Mouse (Mus musculus) midbrain, embryonic 10.5 days (tissue): ENCODE data around the gene Gfer. TPM values are rescaled to one million over a fixed set of nuclear protein-coding genes. Genes with fewer than 3 reads are reported as not detected.
"Not testable (repeated sequence)": the region's sequence is repeated elsewhere in the genome, so short reads cannot be mapped to it uniquely, and the experiment has no call there.

Source experiments
- DNase-seq: peaks from one replicate; pipeline ENCODE4 v3.0.0-alpha.2; 2017; ENCODE audit warnings: low spot score
- H3K27ac ChIP-seq: fragments of 300-500 bp; sonication (generic); replicated peaks from 2 replicates; pipeline ENCODE4 v1.5.1; 2016; ENCODE audit warnings: mild to moderate bottlenecking
- H3K27me3 ChIP-seq: fragments of 300-500 bp; sonication (generic); 2 replicates; pipeline ENCODE4 v1.6.1; 2016; ENCODE audit warnings: low read depth, mild to moderate bottlenecking; ENCODE audit not compliant: poor library complexity, severe bottlenecking
- H3K36me3 ChIP-seq: fragments of 300-500 bp; sonication (generic); 2 replicates; pipeline ENCODE4 v1.6.1; 2016; ENCODE audit warnings: mild to moderate bottlenecking, moderate library complexity
- H3K4me1 ChIP-seq: fragments of 300-500 bp; sonication (generic); 2 replicates; pipeline ENCODE4 v1.6.1; 2016
- H3K4me3 ChIP-seq: fragments of 300-500 bp; sonication (generic); 2 replicates; pipeline ENCODE4 v1.5.1; 2016; ENCODE audit warnings: mild to moderate bottlenecking, moderate library complexity
- H3K9me3 ChIP-seq: fragments of 300-500 bp; sonication (generic); replicated peaks from 2 replicates; pipeline ENCODE4 v1.6.1; 2016; ENCODE audit warnings: mild to moderate bottlenecking
- WGBS: fragments of 180-500 bp; shearing (Covaris S2); methylation state at CpG from one replicate; pipeline ENCODE4 v1.1.7; 2016; 5-methylcytosine and 5-hydroxymethylcytosine counted together
- polyA plus RNA-seq: library from polyadenylated mRNA; unstranded; fragments of >200 nt; fragmentation: Nextera tagmentation; extraction: Ambion mirVana; gene quantifications from 2 replicates; pipeline ENCODE4 v1.2.1, GENCODE M21; 2016

Gfer gene
- polyA plus RNA-seq, 1 experiment from 2014 or later = 58.5 TPM

- DNase-seq = no peak
- H3K4me1 ChIP-seq = peaks cover 34% of the 10 kb centered on the region
- WGBS = 82% methylated on average over 5 of the region's 5 CpGs
- H3K9me3 ChIP-seq = no peaks in the 10 kb centered on the region
- no peaks in the 10 kb centered on the region for H3K27me3 ChIP-seq
- H3K27ac ChIP-seq = no peak overlapping the region
- H3K4me3 ChIP-seq = peak overlapping the region; percentile 95; the same call in 1 of the 2 replicates
- H3K36me3 ChIP-seq = peaks cover 3% of the 10 kb centered on the region; the same call in 1 of the 2 replicates
These were observed 24.6 kb downstream of the Gfer start for GRCm38 (mm10) chr17:24671346-24671745.

GRCm38 (mm10) chr17:24670246-24670844 is 25.6 kb downstream of the Gfer start:
- Histone ChIP-seq H3K27ac (peak overlapping the region; percentile 96), H3K27me3 (no peaks in the 10 kb centered on the region), H3K9me3 (no peaks in the 10 kb centered on the region), H3K4me3 (peak overlapping the region; percentile 95), H3K4me1 (peaks cover 34% of the 10 kb centered on the region), H3K36me3 (no peaks in the 10 kb centered on the region)
- DNase-seq = no peak
- WGBS = 18% methylated on average over 8 of the region's 8 CpGs

GRCm38 (mm10) chr17:24669545-24670245 is 26.3 kb downstream of the Gfer start, which contains the start of gene Zfp598:
Zfp598 (plus strand) TSS chr17:24669687.
- Histone ChIP-seq H3K9me3 (no peaks in the 10 kb centered on the region), H3K4me3 (peak within 1 kb of the TSS; percentile 95), H3K36me3 (no peaks in the 10 kb centered on the region), H3K27me3 (no peaks in the 10 kb centered on the region), H3K27ac (peak within 1 kb of the TSS; percentile 96), H3K4me1 (peaks cover 34% of the 10 kb centered on the region)
- under 1% methylated on average over 79 of the region's 80 CpGs for WGBS
- peak; percentile 94 for DNase-seq

- WGBS = 12% methylated on average over 15 of the region's 15 CpGs
- DNase-seq, H3K36me3 ChIP-seq, H3K9me3 ChIP-seq, H3K27me3 ChIP-seq: not testable (repeated sequence)
- Histone ChIP-seq H3K27ac (peak overlapping the region; percentile 96), H3K4me3 (peak overlapping the region; percentile 95), H3K4me1 (peaks cover 34% of the 10 kb centered on the region)
These were observed 26.8 kb downstream of the Gfer start for GRCm38 (mm10) chr17:24669214-24669544.

- no peak overlapping the region for H3K27ac ChIP-seq
- 33% methylated on average over 6 of the region's 6 CpGs for WGBS
- no peak overlapping the region for H3K4me3 ChIP-seq
- peaks cover 34% of the 10 kb centered on the region for H3K4me1 ChIP-seq
- no peaks in the 10 kb centered on the region for H3K27me3 ChIP-seq
- H3K36me3 ChIP-seq = no peaks in the 10 kb centered on the region
- no peak for DNase-seq
- no peaks in the 10 kb centered on the region for H3K9me3 ChIP-seq
These were observed 28.5 kb downstream of the Gfer start for GRCm38 (mm10) chr17:24667416-24667815.

- DNase-seq, H3K27me3 ChIP-seq, H3K36me3 ChIP-seq, H3K27ac ChIP-seq, H3K9me3 ChIP-seq, H3K4me3 ChIP-seq: not testable (repeated sequence)
- peaks cover 30% of the 10 kb centered on the region for H3K4me1 ChIP-seq
- WGBS = 77% methylated on average over 7 of the region's 7 CpGs
These were observed 28.9 kb downstream of the Gfer start for GRCm38 (mm10) chr17:24667011-24667410.

- Histone ChIP-seq H3K27ac (peak within 1 kb of the TSS; percentile 10; the same call in 1 of the 2 replicates), H3K4me3 (peak within 1 kb of the TSS; percentile 58), H3K4me1 (peaks cover 22% of the 10 kb centered on the region), H3K9me3 (no peaks in the 10 kb centered on the region), H3K36me3 (no peaks in the 10 kb centered on the region), H3K27me3 (peaks cover 70% of the 10 kb centered on the region)
- 2% methylated on average over 47 of the region's 47 CpGs for WGBS
- DNase-seq = peak; percentile 33
These were observed 37.8 kb downstream of the Gfer start, which contains the start of gene Npw for GRCm38 (mm10) chr17:24658017-24658758. Npw (minus strand) TSS chr17:24658457.

GRCm38 (mm10) chr17:24654969-24655368 is 41.0 kb downstream of the Gfer start:
- H3K27ac ChIP-seq = no peak overlapping the region
- no peaks in the 10 kb centered on the region for H3K9me3 ChIP-seq
- H3K36me3 ChIP-seq = no peaks in the 10 kb centered on the region
- peaks cover 88% of the 10 kb centered on the region for H3K27me3 ChIP-seq
- peaks cover 28% of the 10 kb centered on the region for H3K4me1 ChIP-seq
- 79% methylated on average over 4 of the region's 4 CpGs for WGBS
- no peak overlapping the region for H3K4me3 ChIP-seq
- DNase-seq = no peak

- H3K27me3 ChIP-seq = peaks cover 88% of the 10 kb centered on the region
- peaks cover 36% of the 10 kb centered on the region for H3K4me1 ChIP-seq
- no peaks in the 10 kb centered on the region for H3K9me3 ChIP-seq
- H3K36me3 ChIP-seq = no peaks in the 10 kb centered on the region
- 6% methylated on average over 19 of the region's 19 CpGs for WGBS
- 0 out of 2 replicates have a peak overlapping the region, but pooled peaks have one; percentile 28 for H3K27ac ChIP-seq
- H3K4me3 ChIP-seq = peak overlapping the region; percentile 42
- DNase-seq = peak; percentile 88
These were observed 41.8 kb downstream of the Gfer start for GRCm38 (mm10) chr17:24653967-24654710.

GRCm38 (mm10) chr17:24651835-24652234 is 44.1 kb downstream of the Gfer start:
- Histone ChIP-seq H3K36me3 (no peaks in the 10 kb centered on the region), H3K27me3 (peaks cover 83% of the 10 kb centered on the region), H3K4me1 (peaks cover 22% of the 10 kb centered on the region), H3K27ac (no peak overlapping the region), H3K4me3 (no peak overlapping the region), H3K9me3 (no peaks in the 10 kb centered on the region)
- no peak for DNase-seq
- WGBS = 80% methylated on average over 3 of the region's 3 CpGs

GRCm38 (mm10) chr17:24650766-24651165 is 45.2 kb downstream of the Gfer start:
- peak overlapping the region; percentile 77; the same call in 1 of the 2 replicates for H3K4me3 ChIP-seq
- 72% methylated on average over 4 of the region's 4 CpGs for WGBS
- no peak overlapping the region for H3K27ac ChIP-seq
- H3K9me3 ChIP-seq = no peaks in the 10 kb centered on the region
- DNase-seq = no peak
- H3K27me3 ChIP-seq = peaks cover 72% of the 10 kb centered on the region
- peaks cover 22% of the 10 kb centered on the region for H3K4me1 ChIP-seq
- H3K36me3 ChIP-seq = no peaks in the 10 kb centered on the region

GRCm38 (mm10) chr17:24650070-24650616 is 45.8 kb downstream of the Gfer start, which contains the start of gene Slc9a3r2:
Slc9a3r2 (minus strand) TSS chr17:24650327.
- Histone ChIP-seq H3K4me3 (peak within 1 kb of the TSS; percentile 77), H3K27ac (peak within 1 kb of the TSS; percentile 82), H3K4me1 (peaks cover 24% of the 10 kb centered on the region), H3K36me3 (no peaks in the 10 kb centered on the region), H3K27me3 (peaks cover 66% of the 10 kb centered on the region), H3K9me3 (no peaks in the 10 kb centered on the region)
- WGBS = under 1% methylated on average over 34 of the region's 41 CpGs
- peak; percentile 71 for DNase-seq
